Mouse (Mus musculus): ENCODE measurements around the gene Nfix.

GRCm38 (mm10) chr8:84780949-84781680 is 19.0 kb downstream of the Nfix start:
- no peak for TF ChIP-seq CTCF (IDR thresholded peaks at IDR 0.05; ENCODE audit: low read depth)
- TF ChIP-seq EP300 (optimal IDR thresholded peaks at IDR 0.05), result no peak

Measured in stomach, postnatal 0 days (tissue).